Mouse (Mus musculus): ENCODE data around the gene Ccer2.

The Ccer2 gene

GRCm38 (mm10) chr7:28756079-28756478, at the start of gene Ccer2:
Gene Ccer2 (plus strand): TSS chr7:28756174.
- no peak for DNase-seq (ENCODE audit: low spot score)

GRCm38 (mm10) chr7:28709454-28709853, 46.5 kb upstream of the Ccer2 start:
- DNase-seq (ENCODE audit: low spot score) = no peak

GRCm38 (mm10) chr7:28710962-28711361, 45.0 kb upstream of the Ccer2 start:
- no peak for DNase-seq (ENCODE audit: low spot score)

- no peak for DNase-seq (ENCODE audit: low spot score)
These were observed 41.3 kb upstream of the Ccer2 start for GRCm38 (mm10) chr7:28714667-28715066.

- peak; percentile 52 for DNase-seq (ENCODE audit: low spot score)
These were observed 40.4 kb upstream of the Ccer2 start for GRCm38 (mm10) chr7:28715598-28715997.

GRCm38 (mm10) chr7:28716590-28717281, 39.2 kb upstream of the Ccer2 start, which contains the start of gene Fbxo17:
Gene Fbxo17 (plus strand): TSS chr7:28716804.
- DNase-seq (ENCODE audit: low spot score) = peak; percentile 55

GRCm38 (mm10) chr7:28717726-28718125, 38.2 kb upstream of the Ccer2 start:
- DNase-seq (ENCODE audit: low spot score) = no peak

GRCm38 (mm10) chr7:28719159-28719558, 36.8 kb upstream of the Ccer2 start:
- no peak for DNase-seq (ENCODE audit: low spot score)

GRCm38 (mm10) chr7:28719650-28720049, 36.3 kb upstream of the Ccer2 start:
- DNase-seq (ENCODE audit: low spot score) = no peak

GRCm38 (mm10) chr7:28720753-28721537, 35.0 kb upstream of the Ccer2 start:
- no peak for DNase-seq (ENCODE audit: low spot score)

GRCm38 (mm10) chr7:28722079-28722478, 33.9 kb upstream of the Ccer2 start:
- DNase-seq (ENCODE audit: low spot score) = no peak

GRCm38 (mm10) chr7:28724613-28725012, 31.4 kb upstream of the Ccer2 start:
- DNase-seq (ENCODE audit: low spot score) = no peak

GRCm38 (mm10) chr7:28726600-28726999, 29.4 kb upstream of the Ccer2 start:
- peak; percentile 81 for DNase-seq (ENCODE audit: low spot score)

GRCm38 (mm10) chr7:28727649-28728340, 28.2 kb upstream of the Ccer2 start:
- no peak for DNase-seq (ENCODE audit: low spot score)

- peak; percentile 57 for DNase-seq (ENCODE audit: low spot score)
These were observed 23.4 kb upstream of the Ccer2 start for GRCm38 (mm10) chr7:28732341-28733142.

GRCm38 (mm10) chr7:28733211-28733610, 22.8 kb upstream of the Ccer2 start:
- no peak for DNase-seq (ENCODE audit: low spot score)

GRCm38 (mm10) chr7:28735701-28736100, 20.3 kb upstream of the Ccer2 start:
- no peak for DNase-seq (ENCODE audit: low spot score)

- DNase-seq (ENCODE audit: low spot score) = no peak
These were observed 16.1 kb upstream of the Ccer2 start for GRCm38 (mm10) chr7:28739829-28740228.

GRCm38 (mm10) chr7:28740949-28741348, 15.0 kb upstream of the Ccer2 start:
- no peak for DNase-seq (ENCODE audit: low spot score)

- no peak for DNase-seq (ENCODE audit: low spot score)
These were observed 14.6 kb upstream of the Ccer2 start for GRCm38 (mm10) chr7:28741368-28741708.

- DNase-seq (ENCODE audit: low spot score) = peak; percentile 95
These were observed 14.1 kb upstream of the Ccer2 start, which contains the start of the genes Mrps12 and Sars2 for GRCm38 (mm10) chr7:28741709-28742438. Gene Mrps12 (minus strand): TSS chr7:28741820. Gene Sars2 (plus strand): TSS chr7:28741992.

All from T-cell, adult 2 months (primary cell).